Mouse (Mus musculus): ENCODE results near the gene Abhd14a.

The Abhd14a gene

DNA sequence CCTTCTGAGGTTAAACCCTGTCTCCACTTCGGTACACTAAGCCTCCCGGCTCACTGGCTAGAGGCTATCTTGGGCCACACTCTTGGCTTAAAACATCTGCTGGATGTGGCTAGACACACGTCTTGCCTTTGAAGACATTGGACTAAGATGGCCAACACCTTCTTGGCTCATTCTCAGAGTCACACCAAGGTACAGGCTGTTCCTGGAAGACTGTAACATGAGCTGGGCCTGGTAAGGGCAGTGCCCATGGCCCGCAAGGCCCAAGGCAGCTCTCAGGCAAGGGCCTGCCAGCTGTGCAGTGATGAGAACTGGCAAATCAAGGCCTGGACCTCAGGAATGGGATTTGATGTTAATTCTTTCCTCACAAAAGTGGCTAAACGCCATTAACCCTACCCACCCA is 33.9 kb downstream of the Abhd14a start:
- no peak for DNase-seq (ENCODE audit: low spot score in 2 of 2)

GRCm38 (mm10) chr9:106412210-106412609 is 35.3 kb downstream of the Abhd14a start:
- no peak for DNase-seq (ENCODE audit: low spot score in 2 of 2)

- no peak for DNase-seq (ENCODE audit: low spot score in 2 of 2)
These were observed 35.7 kb downstream of the Abhd14a start for GRCm38 (mm10) chr9:106411729-106412128.

DNA sequence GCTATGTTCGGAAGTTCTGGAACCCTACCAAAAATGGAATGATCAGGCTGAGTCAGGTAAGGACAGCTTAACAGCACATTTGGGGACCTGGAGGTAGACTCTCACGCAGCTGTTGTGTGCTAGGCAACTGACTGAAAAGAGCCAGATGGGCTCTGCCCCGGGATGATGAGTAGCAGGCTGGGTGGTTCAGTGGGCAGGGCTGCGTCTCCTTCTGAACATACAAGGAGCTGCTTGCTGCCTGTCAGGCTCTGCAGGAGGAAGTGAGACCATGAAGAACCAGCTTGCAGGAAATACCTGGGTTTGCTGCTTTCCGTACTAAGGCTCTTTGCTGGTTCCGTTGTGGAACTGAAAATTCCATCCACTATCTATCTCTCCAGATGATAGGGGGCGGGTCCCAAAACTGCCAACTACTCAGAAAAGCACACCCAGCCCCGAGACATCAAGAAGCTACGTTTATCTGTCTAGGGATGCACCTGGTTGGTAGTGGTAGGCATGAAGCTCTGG is 36.3 kb downstream of the Abhd14a start:
- peak in 1 of 2 experiments; percentile 74 for DNase-seq (ENCODE audit: low spot score in 2 of 2)

DNA sequence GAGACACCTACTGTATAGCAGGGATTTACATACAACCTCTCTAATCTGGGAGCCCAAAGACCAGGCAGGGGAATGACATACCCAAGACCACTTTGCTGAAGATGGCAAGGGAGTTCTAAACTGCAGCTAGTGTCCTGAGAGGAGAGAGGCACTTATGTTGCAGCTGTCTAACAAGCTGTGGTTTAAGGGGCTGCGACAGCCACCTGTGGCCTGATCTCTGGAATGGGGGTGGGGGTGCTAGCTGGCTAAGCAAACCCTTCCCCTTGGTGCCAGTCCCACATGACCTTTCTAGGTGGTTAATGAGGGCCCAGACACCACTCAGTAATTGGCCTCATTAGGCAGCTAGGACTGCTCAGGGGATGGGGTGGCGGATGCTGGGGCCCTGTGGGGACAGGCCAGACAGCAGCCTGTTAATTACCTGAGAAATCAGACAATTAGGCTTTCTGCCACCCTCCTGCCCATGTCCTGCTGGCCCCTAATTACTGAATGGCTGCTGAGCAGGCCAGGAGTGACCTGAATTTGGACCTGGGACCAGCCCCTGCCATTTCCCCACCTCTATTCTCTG is 37.3 kb downstream of the Abhd14a start:
- DNase-seq (ENCODE audit: low spot score in 2 of 2), result no peak

- DNase-seq (ENCODE audit: low spot score in 2 of 2), result no peak
These were observed 38.4 kb downstream of the Abhd14a start for GRCm38 (mm10) chr9:106409096-106409495.

DNA sequence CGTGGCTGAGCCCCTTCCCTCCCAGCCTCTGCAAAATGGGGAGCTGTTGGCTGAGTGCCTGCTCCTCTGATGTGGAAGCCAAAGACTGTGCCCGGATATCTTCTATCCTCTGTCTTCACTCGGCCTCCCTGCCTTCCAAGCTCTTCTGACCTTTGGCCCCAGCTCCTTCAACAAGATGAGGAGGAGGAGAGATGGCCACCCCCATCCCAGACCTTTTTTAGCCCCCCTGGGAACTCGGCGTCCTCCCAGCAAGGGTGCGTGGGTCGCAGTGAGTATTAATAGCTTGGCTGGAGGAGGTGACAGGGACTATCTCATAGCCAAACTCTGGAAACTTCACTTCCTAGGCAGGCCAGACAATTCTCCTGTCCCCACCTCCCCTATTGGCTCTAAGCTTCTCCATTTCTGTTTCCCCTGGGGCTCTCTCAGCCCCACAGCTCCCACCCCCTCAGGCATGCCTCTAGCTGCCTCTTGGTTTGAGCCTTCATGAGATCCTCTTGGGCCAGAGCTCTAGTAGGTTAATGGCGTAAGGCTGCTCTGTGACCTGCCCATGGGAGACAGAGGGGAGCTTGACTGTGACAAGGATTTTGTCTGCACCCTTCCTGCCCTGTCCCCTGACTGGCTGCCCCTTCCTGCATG is 40.9 kb downstream of the Abhd14a start:
- DNase-seq (ENCODE audit: low spot score in 2 of 2), result no peak

DNA sequence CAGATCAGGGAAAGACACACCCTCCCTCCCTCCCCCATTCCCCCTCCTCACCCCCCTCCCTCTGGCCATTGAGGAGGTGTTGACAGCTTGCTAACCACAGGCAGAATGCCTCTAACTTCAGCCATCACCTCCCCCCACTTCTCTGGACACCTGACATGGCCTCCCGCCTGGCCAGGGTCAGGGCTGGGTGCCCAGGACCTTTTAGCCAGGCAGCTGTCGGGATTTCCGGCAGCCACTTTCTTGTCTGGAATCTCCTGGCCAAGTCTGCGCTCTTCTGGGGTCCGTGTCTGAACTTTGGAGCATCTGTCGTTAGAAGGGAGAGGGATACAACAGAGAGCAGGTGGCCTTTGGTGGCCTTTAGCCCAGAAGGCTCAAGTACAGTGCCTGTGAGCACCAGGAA is 42.2 kb downstream of the Abhd14a start:
- DNase-seq (ENCODE audit: low spot score in 2 of 2), result no peak

- DNase-seq (ENCODE audit: low spot score in 2 of 2), result peak; percentile 57 to 75
These were observed 44.7 kb downstream of the Abhd14a start for GRCm38 (mm10) chr9:106402607-106403375.

- DNase-seq (ENCODE audit: low spot score in 2 of 2), result no peak
These were observed 45.3 kb downstream of the Abhd14a start for GRCm38 (mm10) chr9:106402149-106402548.

DNA sequence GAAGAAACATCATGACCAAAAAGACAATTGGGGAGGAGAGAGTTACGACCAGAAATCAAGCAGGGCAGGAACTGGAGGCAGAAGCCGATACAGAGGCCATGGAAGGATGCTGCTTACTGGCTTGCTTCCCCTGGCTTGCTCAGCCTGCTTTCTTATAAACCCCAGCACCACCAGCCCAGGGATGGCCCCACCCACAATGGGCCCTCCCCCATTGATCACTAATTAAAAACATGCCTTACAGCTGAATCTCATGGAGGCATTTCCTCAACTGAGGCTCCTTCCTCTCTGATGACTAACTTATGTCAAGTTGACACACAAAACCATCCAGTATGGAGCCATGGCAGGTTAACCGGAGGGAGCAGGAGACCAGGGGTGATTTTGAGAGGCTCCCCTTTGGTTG is 47.7 kb downstream of the Abhd14a start:
- DNase-seq (ENCODE audit: low spot score in 2 of 2), result no peak

GRCm38 (mm10) chr9:106398667-106399311 is 48.7 kb downstream of the Abhd14a start:
- no peak for DNase-seq (ENCODE audit: low spot score in 2 of 2)

DNA sequence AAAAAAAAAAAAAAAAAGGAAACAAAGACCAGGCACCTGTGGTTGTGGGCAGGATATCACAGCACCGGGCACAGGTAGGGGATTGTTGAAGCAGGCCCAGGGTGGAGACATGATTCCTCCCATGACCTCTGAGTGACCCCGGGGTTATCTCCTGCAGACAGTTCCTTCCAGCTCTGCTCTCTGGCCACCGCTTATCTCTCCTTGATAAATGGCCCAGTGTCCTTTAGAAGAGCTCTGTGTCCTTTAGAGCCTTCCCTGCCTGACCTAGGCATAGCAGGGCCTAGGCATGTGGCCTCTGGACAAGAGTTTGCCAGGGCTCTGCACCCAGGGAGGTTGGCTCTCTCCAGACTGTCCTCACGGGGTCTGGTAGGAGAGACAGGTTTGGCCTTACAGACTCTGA is 49.7 kb downstream of the Abhd14a start:
- no peak for DNase-seq (ENCODE audit: low spot score in 2 of 2)

- DNase-seq (ENCODE audit: low spot score in 2 of 2), result no peak
These were observed 52.6 kb downstream of the Abhd14a start for GRCm38 (mm10) chr9:106394649-106395602.

- DNase-seq (ENCODE audit: low spot score in 2 of 2), result no peak
These were observed 53.9 kb downstream of the Abhd14a start for GRCm38 (mm10) chr9:106393548-106393947.

- no peak for DNase-seq (ENCODE audit: low spot score in 2 of 2)
These were observed 54.5 kb downstream of the Abhd14a start for GRCm38 (mm10) chr9:106392828-106393527.

Measured in right cerebral cortex, postnatal 10 days (tissue).